Mouse (Mus musculus) frontal cortex, postnatal 14 days (tissue): Measurements from ENCODE around the gene Eefsec.

Experiments
- DNase-seq, 2 experiments: peaks; one replicate each; pipeline ENCODE4 v3.0.0; 2022; ENCODE audit warnings: low spot score in 2 of 2

Eefsec gene

DNA sequence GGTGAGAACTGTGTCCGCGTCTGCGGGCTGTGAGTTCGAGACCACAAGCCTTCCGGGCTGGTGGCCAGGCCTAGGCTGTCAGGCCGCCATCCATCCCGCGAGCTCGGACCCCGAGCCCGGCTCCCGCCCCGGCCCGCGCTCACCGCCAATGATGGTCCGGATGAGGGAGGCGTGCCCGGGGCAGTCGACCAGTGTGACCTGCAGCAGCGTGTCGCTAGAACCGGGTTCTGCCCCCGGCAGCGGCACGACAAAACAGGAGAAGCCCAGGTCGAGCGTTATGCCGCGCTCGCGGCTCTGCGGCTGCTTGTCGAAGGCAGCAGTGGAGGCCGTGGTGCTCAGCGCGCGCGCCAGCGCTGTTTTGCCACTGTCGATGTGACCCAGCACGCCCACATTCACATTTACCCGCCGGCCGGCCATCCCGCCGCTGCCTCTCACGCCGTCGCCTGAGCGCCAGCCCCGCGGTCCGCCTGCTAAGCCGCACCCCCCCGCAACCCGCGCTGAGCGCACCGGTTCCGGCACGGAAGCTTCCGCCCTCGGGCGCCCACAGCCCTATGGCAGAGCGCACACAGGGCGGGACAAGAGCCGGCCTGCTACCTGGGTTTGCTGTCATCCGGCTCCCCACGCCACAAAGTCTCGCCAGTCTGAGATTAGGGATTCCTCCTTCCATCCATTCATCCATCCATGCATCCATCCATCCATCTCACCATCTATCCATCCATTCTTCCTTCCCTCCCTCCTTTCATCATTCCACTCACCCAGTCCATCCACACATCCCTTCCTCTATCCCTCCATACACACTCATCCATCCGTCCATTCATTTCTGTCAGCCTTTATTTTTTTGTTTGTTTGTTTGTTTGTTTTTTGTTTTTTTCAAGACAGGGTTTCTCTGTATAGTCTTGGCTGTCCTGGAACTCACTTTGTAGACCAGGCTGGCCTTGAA lies at the start of gene Eefsec:
Gene Eefsec, minus strand, starts transcription at position 477 of the 940 bp plus-strand sequence.
- peak; percentile 53 to 73 for DNase-seq

DNA sequence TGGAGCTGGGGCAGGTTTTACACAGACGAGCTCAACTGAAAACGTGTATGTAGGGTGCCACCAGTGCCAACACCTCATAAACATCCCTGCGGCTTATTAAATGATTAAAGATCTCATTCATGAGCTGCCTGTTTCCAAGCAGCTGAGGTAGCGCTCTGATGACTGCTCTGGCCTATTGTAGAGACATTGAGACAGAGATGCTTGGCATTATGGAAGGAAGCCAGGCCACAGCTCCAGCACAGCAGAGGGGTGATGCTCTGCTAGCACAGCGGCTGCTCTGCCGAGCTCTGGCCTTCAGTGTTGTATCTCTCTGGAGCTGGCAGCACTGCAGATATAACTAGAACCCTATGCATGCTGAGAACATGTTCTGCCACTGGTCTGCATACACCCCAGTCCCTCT lies 47.4 kb upstream of the Eefsec start:
- no peak for DNase-seq

DNA sequence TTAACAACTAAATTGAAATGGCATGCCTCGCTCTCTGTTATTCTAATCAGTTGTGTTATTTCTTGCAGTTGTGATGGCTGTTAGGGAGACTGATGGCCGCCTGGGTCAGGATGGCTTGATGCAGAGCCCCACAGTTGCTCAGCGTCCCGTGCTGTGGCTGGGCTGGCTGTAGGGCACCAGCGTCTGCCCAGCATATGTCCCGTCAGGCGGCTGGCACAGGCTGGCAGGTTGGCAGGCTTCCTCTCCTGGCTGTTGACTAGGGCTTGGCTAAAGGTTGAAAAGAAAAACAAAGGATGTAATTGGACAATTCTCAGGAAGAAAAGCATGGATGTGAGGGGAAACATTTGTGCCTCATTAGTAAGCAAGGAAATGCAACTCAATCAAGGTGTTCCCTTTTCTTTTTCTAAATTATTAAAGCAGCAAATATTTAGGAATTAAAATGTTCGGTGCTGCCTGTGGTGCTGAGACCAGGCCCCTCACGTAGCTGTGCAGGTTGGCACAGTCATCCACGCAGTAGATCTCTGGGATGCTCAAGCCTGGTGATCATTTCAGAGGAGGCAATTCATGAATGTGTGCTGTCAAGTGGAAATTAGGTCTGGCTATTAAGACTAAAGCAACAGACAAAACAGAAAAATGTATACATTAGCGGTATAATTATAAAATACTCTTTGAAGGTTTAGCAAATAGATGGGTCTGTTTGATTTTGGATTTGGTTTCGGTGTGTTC lies 44.5 kb upstream of the Eefsec start:
- no peak for DNase-seq

DNA sequence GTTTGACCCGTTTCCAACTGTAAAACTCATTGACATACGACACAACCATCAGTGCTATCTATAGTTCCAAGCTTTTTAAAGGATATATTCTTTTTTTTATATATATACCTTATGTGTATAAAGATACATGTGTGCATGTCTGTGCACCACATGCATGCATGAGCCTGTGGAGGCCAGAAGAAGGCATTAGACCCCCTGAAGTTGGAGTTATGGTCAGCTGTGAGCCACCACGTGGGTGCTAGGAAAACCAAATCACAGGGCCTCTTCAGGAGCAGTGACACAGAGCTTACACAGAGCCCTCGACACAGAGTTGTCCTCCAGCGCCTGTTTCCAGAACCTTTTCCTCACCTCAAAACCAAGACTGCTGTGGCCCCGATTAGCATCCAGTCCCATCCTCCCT lies 43.5 kb upstream of the Eefsec start:
- DNase-seq: no peak

DNA sequence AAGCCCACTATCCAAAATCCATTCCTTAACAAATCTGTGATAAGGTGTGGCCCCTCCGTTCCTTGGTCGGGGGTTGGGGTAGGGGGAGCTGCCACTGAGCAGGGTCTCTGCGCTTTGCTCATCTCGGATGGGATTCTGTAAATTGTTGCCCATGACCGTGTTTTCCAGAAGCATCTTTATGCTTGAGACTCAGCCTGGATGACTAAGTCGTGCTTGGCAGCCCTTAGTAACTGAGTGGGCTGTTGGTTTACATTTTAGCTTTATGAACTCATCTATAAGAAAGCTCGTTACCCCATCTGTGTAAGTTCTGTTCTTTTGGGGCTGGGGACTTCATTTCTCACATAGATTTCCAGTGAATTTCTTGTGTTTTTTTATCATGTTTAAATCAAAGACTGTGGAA lies 42.7 kb upstream of the Eefsec start:
- no peak for DNase-seq

DNA sequence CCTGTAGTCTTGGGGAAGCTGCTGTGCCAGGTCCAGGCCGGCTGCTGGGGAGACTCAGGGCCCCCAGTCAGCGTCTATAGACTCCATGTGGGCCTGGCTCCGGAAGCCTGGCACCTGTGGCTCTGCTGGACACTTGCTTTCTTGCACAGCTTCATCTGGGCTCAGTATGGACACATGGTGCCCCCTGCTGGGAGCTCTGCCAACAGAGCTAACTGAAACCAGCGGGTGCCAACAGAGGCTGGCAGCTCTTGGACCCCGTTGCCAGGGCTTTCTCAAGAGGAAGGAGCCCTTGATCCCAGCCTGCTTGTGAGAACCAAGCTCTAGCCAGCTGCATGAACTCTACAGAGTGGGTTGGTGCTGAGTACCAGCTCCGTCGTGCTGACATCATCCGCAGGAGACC lies 40.6 kb upstream of the Eefsec start:
- DNase-seq: peak; percentile 70 to 73

DNA sequence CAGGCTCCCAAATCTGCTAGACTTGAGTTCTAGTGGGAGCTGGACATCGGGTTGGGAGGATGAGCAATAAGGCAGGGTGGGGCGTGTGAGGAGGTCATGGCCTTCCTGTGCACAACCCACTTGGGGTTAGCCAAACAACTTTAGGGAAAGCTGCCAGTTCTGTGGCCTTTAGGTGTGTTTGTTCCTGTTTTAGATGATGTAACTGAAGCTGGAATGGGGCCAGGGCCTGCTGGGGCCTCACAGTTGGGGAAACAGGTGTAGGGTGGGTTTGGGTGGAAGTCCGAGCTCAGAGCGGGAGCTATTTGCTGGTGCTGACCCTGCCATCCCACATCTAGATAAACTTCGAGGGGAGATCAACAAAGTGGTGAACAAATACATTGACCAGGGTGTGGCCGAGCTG lies 39.0 kb upstream of the Eefsec start:
- no peak for DNase-seq

DNA sequence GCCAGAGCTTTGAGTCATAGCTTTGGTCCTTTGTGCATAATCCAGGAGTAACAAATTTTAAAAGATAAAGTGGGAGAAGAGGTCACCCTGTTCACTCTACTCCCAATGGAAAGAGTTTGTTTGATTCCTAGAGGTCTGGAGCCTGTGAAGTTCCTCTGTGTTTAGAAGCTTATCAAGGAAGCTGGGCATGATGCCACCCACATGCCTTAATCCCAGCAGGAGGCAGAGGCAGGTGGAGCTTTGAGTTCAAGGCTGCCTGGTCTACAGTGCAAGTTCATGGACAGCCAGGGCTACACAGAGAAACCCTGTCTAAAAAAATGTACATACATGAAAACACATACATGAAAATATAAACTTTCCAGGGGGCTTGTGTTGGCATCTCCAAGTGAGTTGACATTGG lies 37.6 kb upstream of the Eefsec start:
- DNase-seq: no peak

DNA sequence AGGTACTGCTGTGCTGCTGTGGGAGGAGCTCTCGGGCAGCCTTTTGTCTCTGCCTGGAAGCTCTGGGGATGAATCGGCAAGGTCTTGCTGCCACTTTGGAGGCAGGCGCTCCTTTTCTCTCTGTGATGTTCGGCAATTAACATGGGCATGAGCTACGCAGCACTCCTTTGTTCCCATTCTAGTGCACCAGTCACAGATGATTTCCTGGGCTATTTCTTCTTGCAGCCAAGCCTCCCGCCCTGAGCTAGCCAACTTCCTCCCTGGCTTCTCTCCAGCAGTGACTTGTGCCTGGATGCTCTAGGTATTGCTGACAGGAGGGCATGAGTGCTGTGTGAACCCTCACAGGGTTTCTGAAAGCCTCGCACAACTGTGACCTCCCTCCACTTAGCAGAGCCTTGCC lies 36.8 kb upstream of the Eefsec start:
- DNase-seq: no peak

DNA sequence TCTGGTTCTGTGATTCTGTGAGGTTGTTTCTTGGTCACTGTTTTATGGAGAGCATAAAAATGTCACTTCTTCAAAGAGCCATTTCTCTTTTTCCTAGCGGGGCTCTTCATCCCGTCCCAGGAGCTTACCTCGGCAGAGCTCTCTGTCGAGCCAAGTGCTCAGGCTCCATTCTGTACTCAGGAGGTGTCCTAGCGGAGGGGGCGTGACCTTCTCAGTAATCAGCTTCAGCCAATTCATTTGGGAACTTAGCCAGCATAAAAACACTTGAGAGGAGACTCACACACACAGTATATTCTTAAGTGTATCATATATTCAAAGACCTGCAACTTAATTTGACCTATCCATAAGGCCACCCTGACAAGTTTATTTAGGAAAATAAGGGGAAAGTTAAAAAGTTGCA lies 34.1 kb upstream of the Eefsec start:
- DNase-seq: no peak

DNA sequence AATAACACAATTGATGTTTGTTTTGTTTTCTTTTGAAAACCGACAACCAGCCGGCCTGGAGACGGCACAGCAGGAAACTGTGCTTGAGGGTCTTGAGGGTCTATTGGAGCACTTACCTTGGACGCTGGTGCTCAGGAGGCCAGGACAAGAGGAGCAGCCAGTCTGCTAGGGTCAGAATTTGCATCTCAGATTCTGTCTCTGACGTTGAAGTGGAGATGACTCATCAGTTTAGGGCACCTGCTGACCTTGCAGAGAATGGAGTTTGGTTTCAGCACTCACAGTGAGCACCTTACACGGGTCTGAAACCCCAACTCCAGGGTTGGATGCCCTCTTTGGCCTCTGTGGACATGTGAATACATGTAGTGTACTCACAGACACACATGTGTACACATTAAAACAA lies 23.5 kb upstream of the Eefsec start:
- DNase-seq: no peak

DNA sequence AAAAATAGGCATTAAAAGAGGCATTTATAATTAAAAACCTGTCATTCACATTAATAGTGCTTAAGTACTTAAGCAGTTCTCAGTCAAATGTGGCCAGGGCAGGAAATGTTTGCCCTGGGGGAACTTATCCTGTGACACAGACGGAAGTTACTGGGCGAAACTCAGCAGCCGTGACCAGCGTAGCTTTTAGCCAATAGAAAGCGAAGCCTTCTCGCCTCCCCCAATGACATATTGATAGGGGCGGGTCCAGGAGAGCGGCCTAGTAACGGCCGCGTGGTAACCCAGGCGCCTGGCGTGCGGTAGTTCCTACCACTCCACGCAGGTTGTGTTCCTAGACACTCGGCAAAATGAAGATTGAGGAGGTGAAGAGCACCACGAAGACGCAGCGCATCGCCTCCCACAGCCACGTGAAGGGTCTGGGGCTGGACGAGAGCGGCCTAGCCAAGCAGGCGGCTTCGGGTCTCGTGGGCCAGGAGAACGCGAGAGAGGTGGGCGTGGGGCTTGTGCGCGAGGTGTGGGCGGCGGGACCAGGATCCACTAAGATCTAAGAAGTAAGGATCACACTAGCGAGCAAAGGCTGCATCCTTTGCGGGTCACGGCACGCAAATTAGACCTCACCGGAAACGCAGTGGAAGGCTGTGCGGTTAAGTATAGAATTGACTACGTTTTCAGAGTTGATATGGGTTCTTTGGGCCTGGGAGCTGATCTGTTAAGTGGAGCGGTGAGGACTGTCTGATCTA lies 19.0 kb upstream of the Eefsec start, which contains the start of gene Ruvbl1:
Gene Ruvbl1, plus strand, starts transcription at position 229 of the 740 bp plus-strand sequence.
- DNase-seq: peak; percentile 87 to 89

DNA sequence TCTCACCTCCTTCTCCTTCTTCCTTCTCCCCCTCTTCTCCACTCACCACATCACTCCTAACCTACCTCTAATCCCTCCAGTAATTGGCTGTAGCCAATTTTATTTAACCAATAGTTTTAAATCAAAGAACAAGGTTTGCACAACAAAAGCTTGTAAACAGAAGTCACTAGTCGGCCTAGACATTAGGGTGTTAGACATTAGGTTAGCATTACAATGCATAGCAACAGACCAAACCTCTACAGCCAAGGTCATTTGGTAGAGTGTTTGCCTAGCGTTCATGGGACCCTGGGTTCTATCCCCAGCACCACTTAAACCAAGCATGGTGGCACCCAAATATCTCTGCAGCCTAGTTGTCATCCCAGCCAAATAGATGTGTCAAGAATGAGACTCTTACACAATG lies 8.2 kb upstream of the Eefsec start:
- DNase-seq: no peak

DNA sequence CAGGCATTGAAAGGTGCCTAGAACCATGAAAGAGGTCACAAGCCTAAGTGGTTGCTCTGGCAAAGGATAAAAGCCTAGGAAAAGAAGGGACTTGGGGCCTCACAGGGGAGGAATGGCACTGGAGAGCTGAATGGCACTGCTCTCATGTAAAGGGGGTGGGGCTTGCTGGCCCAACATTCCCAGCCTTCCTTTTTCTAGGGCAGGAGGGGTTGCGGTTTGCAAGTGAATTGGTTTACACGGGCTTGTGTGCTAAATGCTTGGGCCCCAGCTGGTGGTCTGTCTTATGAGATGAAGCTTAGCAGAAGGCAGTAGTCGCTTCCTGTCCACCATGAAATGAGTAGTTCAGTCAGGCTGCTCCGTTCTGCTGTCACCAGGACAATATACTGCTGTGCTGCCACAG lies 1.1 kb upstream of the Eefsec start:
- DNase-seq: no peak

DNA sequence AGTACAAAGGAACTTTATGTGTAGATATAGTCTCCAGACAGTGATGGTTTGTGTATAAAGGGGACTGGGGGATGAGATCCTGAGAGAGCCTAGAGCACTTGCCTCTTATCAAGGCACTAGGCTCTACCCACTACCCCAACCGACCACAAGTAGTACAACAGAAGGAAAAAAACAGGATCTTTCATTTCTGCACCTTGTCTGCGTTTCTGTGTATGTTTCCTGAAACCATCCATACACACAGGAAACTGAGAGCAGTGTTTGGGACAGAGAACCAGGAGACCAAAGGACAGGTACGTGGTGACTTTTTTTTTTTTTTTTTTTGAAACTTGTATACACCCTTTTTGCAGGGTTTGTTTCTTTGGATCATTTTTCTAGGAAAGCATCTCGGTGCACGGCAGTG lies 678 bp downstream of the Eefsec start:
- no peak for DNase-seq

DNA sequence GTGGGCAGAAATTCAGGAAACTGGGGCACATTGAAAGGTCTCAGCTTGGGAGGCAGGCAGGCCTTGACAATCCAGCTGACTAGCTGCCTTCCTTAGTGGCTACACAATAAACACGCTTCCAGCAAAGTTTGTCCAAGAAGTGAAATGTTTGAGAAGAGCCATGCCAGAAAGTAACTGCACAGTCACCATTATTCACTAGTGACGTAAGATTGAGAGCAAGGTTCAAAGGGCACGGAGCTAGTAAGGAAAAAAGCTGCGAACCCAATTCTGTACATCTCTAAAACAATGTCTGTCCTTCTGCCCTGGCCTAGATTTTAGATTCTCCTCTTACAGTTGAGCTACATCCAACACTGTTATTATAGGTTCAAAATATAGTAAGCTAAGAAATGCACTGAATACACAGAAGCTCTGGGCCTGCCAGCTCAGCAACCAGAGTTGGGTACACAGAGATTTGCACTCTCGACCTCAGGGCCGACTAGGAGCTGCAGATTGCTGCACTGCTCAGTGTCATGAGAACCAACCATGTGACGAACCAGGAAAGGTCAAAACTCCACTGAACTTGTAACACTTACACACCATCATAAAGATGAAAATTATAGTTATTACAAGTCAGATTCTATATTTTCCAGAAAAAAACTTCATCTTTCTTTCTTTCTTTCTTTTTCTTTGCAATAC lies 2.1 kb downstream of the Eefsec start:
- no peak for DNase-seq

DNA sequence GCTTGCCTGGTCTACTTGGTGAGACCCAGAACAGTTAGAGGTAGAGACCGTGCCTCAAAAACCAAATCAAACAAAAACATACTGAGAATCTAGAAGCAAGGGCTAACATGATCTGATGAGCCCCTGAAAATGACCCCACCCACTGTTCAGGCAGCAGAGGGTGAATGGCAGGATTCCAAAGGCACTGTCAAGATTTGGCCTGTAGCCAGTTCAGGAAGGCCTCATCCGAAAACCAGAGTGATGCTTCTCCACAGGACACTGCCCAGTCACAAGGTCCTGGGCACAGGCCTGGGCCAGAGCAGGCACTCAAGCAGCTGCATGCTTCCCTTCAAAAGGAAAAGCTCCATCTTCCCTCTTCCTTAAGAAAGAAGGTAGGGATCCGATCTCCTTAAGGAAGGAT lies 2.9 kb downstream of the Eefsec start:
- no peak for DNase-seq

DNA sequence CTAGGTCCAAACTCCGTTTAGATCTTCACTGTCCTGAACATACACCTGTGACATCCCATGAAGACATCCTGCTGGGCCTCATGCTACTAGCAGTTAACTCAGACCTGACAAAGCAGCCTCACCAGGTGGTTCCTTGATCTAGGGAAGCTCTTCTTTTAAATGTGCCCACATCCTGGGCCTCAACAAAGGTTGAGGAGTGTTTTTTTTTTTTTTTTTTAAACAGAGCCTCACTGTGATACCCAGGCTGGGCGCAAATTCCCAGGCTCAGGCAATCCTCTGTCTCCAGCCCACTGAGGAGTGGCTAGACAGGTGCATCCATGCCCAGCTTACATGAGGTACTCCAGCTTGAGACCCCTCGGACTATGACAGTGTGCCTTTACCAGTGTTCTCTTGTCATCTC lies 3.8 kb downstream of the Eefsec start:
- no peak for DNase-seq

DNA sequence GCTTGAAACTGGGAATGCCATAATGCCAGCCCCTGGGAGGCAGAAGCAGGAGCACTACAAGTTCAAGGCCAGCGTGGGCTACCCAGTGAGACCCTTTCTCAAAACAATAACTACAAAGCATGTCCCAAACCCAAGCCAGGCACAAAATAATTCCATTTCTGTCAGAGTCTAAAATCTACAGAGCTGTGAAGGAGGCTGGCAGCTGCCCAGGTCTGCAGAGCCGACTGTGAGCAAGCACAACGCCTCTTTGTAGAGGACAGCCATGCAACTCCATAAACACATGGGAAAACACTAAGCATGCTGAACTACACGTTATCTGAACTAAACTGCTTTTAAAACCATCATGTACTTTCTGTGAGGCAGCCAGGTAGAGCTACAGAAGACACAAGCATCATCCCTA lies 7.3 kb downstream of the Eefsec start:
- no peak for DNase-seq

DNA sequence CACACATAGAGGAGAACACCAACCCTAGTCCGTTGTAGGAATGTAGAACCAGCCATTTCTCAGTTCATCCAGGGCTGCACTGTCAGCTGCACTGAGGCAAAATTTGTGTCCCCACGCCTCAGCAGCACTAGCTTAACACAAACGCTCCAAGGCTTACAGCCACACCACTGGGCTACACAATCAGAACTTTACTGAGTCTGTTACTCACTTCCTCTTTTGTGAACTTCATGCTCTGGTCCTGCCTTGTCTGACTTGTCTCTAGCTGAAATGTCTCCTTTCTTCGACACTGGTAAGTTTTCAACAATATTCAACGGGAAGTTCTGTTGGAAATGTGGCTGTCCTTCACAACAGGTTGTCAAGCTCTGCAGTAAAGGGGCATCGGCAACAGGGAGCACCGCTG lies 10.7 kb downstream of the Eefsec start:
- no peak for DNase-seq

DNA sequence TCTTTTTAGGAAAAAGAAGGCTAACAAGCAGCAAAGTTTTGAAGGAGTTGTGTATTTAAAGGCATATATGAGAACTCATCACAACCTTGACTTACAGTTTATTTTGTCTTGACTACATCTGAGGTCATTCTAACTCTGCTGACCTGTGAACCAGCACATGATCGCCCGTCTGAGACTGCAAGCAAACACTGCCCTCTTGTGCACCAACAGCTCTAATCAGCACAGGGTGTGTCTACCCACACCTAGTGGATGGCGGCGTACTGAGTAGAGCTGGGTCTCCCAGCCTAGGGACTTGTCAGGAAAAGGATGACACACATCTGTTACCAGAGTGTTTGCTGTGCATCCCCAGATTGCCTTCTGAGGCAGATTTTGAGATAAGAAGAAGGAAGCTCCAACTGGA lies 15.1 kb downstream of the Eefsec start:
- DNase-seq: no peak
